Comparison of ENCODE assay signal across 8 mouse cellular contexts in the genomic region with DNA sequence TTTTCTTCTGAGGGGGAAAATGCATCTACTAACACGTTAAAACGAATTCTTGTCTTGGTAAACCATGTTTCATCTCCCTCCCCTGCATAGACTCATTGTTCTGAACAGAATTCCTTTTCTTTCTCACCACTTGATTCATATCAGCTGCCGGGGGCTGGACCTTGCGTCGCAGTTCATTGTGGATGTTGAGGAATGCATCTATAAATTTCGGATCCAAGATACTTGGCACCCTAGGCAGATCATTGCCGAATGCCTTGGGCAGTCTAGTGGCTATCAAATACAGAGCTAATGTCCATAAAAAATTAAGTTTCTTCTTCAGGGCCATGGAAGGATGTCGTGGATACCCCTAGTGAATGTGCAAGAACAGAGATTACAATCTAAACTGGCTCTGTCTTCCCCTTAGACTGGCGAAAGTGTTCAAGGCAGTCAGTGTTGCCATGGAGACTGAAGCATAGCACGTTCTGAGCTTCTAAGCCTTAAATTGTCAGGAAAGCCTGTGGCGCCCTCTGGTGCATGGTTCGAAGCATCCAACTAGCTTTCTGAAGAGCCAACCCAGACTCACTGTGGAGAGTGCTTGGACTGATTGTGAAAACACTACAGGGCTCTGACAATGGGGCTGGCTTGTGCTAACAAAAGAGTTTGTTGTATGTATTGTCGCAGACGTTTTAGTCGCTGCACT. TPM values are rescaled to one million over a fixed set of nuclear protein-coding genes. Genes with fewer than 3 reads are reported as not detected.
DNase-seq lines count a peak whose midpoint lies in the region; ATAC-seq lines count a peak whose summit lies in the region.
"Not testable (repeated sequence)": the region's sequence is repeated elsewhere in the genome, so short reads cannot be mapped to it uniquely, and the experiment has no call there.

A gene (minus strand): TSS at position 446 of the 679 bp plus-strand sequence.

- ATAC-seq in embryonic facial prominence, embryonic 12.5 days (ENCODE audit: insufficient number of reproducible peaks, insufficient read depth, low FRiP score, low TSS enrichment) = peak; percentile 80
- peak; percentile 91 for ATAC-seq in kidney, embryonic 14.5 days (ENCODE audit: low FRiP score, low TSS enrichment)
- peak; percentile 74 for ATAC-seq in limb, embryonic 12.5 days (ENCODE audit: insufficient number of reproducible peaks, insufficient read depth, low FRiP score, low TSS enrichment, low read depth)
- peak; percentile 94 for ATAC-seq in midbrain, embryonic 14.5 days (ENCODE audit: low FRiP score, low TSS enrichment)

- not testable (repeated sequence) for H3K27me3 ChIP-seq in embryonic facial prominence, embryonic 12.5 days; kidney, embryonic 14.5 days (ENCODE audit: control insufficient read depth, insufficient read depth, low read length); limb, embryonic 12.5 days; midbrain, embryonic 14.5 days (ENCODE audit: control insufficient read depth, insufficient read depth, low read length)

- not testable (repeated sequence) for H3K4me3 ChIP-seq in embryonic facial prominence, embryonic 12.5 days; kidney, embryonic 14.5 days (ENCODE audit: low read length); limb, embryonic 12.5 days (replicated peaks)
- peak within 1 kb of the TSS; percentile 16; the same call in 1 of the 2 replicates for H3K4me3 ChIP-seq in midbrain, embryonic 14.5 days (replicated peaks; ENCODE audit: low read depth, low read length)

- 28% methylated on average over 15 of the region's 15 CpGs for WGBS in embryonic facial prominence, embryonic 12.5 days
- 19% methylated on average over 15 of the region's 15 CpGs for WGBS in kidney, embryonic 14.5 days
- 24% methylated on average over 15 of the region's 15 CpGs for WGBS in limb, embryonic 12.5 days
- WGBS in midbrain, embryonic 14.5 days = 10% methylated on average over 15 of the region's 15 CpGs

- not testable (repeated sequence) for H3K36me3 ChIP-seq in embryonic facial prominence, embryonic 12.5 days; kidney, embryonic 14.5 days (ENCODE audit: control insufficient read depth, insufficient read depth, low read length); limb, embryonic 12.5 days; midbrain, embryonic 14.5 days (ENCODE audit: control insufficient read depth, insufficient read depth, low read length)

- not testable (repeated sequence) for H3K9me3 ChIP-seq in embryonic facial prominence, embryonic 12.5 days; kidney, embryonic 14.5 days (ENCODE audit: control insufficient read depth, low read length); limb, embryonic 12.5 days; midbrain, embryonic 14.5 days (ENCODE audit: control insufficient read depth, low read length)

- DNase-seq in 416B (ENCODE audit: low read depth) = peak; percentile 83
- DNase-seq in adrenal gland, postnatal 36 days = peak; percentile 82 to 84
- peak; percentile 8 for DNase-seq in heart, adult 8-10 months (ENCODE audit: low spot score)
- peak; percentile 98 for DNase-seq in midbrain, embryonic 14.5 days
- peak; percentile 2 for DNase-seq in spleen, adult 12 weeks (ENCODE audit: low spot score)

- H3K4me1 ChIP-seq in embryonic facial prominence, embryonic 12.5 days; kidney, embryonic 14.5 days (ENCODE audit: control insufficient read depth, insufficient read depth, low read length); limb, embryonic 12.5 days (replicated peaks); midbrain, embryonic 14.5 days (ENCODE audit: control insufficient read depth, insufficient read depth, low read length): not testable (repeated sequence)

- not testable (repeated sequence) for H3K27ac ChIP-seq in embryonic facial prominence, embryonic 12.5 days; kidney, embryonic 14.5 days (ENCODE audit: low read depth, low read length); limb, embryonic 12.5 days
- H3K27ac ChIP-seq in midbrain, embryonic 14.5 days (replicated peaks; ENCODE audit: low read depth, low read length) = peak within 1 kb of the TSS; percentile 63

- not testable (repeated sequence) for H3K9ac ChIP-seq in embryonic facial prominence, embryonic 12.5 days; kidney, embryonic 14.5 days (ENCODE audit: low read depth, low read length); limb, embryonic 12.5 days (replicated peaks); midbrain, embryonic 14.5 days (replicated peaks; ENCODE audit: low read length)

- H3K4me2 ChIP-seq in embryonic facial prominence, embryonic 12.5 days (replicated peaks) = not testable (repeated sequence)
- H3K4me2 ChIP-seq in kidney, embryonic 14.5 days (replicated peaks; ENCODE audit: low read depth, low read length) = 0 out of 2 replicates have a peak within 1 kb of the TSS, but pooled peaks have one; percentile 1
- H3K4me2 ChIP-seq in limb, embryonic 12.5 days = peak within 1 kb of the TSS; percentile 31
- H3K4me2 ChIP-seq in midbrain, embryonic 14.5 days (ENCODE audit: low read length) = peak within 1 kb of the TSS; percentile 48

RNA-seq across cellular contexts. Expression of the gene that starts here (rescaled TPM):
- not detected for total RNA-seq in adrenal gland, postnatal 36 days (2021)
- not detected in 2 replicates for polyA plus RNA-seq in embryonic facial prominence, embryonic 12.5 days (2016; fragmentation: Nextera tagmentation; extraction: Ambion mirVana)
- not detected for total RNA-seq in heart, adult 8-10 months (2022)
- polyA plus RNA-seq in kidney, embryonic 14.5 days (2014; fragmentation: Nextera tagmentation; extraction: Ambion mirVana) = not detected in 2 replicates
- not detected in 2 replicates for polyA plus RNA-seq in limb, embryonic 12.5 days (2016; fragmentation: Nextera tagmentation; extraction: Ambion mirVana)
- polyA plus RNA-seq in midbrain, embryonic 14.5 days (2014; fragmentation: Nextera tagmentation; extraction: Ambion mirVana) = 0.33 and 0.59 TPM in 2 replicates

Comparison
In these comparisons a context has a peak if more than half of its experiments do, and no peak if none do; other contexts are left out.
1. Peak in DNase-seq in adrenal gland, postnatal 36 days; RNA of the gene not detected or under 1 TPM.
2. Peak in ATAC-seq in embryonic facial prominence, embryonic 12.5 days; RNA of the gene not detected or under 1 TPM.
3. Peak in DNase-seq in heart, adult 8-10 months; RNA of the gene not detected or under 1 TPM.
4. Peak in ATAC-seq and H3K4me2 ChIP-seq in kidney, embryonic 14.5 days; RNA of the gene not detected or under 1 TPM.
5. Peak in ATAC-seq and H3K4me2 ChIP-seq in limb, embryonic 12.5 days; RNA of the gene not detected or under 1 TPM.
6. Peak in DNase-seq, ATAC-seq, H3K4me3 ChIP-seq, H3K27ac ChIP-seq and H3K4me2 ChIP-seq in midbrain, embryonic 14.5 days; RNA of the gene not detected or under 1 TPM.
7. DNase-seq: peak in every context shown above with its lines; median percentile 98 in midbrain, embryonic 14.5 days; 83 in 416B; 83 in adrenal gland, postnatal 36 days; 8 in heart, adult 8-10 months; 2 in spleen, adult 12 weeks.